Mouse (Mus musculus): ENCODE results near the gene Acap2. TPM values are rescaled to one million over a fixed set of nuclear protein-coding genes. Genes with fewer than 3 reads are reported as not detected.

The Acap2 gene
- total RNA-seq, 2 experiments from 2014 or later: 30.7 to 39.4 TPM

DNA sequence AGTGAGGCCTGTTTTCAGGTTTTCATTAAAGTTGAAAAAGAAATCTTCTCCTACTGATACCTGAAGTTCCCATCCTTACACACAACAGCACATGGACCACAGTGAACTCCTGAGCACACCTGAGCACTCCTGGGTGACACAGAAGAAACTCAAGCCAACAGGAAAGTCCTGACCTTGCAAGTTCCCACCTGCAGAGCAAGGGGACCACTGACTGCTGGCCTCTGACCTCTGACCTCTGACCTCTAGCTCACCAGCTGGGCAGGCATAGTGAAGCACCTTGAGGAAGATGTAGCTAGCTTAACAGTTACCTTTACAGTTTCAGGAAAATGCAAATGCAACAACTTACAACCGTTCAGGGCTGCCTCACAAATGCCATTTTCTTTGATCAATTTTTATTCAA lies 101.1 kb downstream of the Acap2 start:
- ATAC-seq (replicated peaks; ENCODE audit: poor library complexity): no peak

DNA sequence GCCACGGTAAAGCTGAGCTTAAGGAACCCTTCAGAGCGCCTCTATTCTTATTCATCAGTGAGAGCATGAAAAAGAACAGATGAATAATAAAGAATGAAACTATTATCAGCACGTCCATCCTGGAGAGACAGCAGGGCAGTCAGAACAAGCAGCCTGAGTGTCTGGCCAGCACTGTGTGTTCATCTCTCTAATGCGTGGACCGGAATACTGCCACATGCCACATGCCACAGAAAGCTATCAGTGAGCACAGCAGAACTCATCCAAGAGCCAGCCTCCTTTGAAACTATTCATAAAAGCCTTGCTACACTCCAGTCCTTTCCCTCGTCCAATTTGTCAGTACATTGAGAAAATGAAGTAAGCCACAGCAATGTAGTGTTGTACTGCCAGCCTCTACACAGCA lies 107.0 kb downstream of the Acap2 start:
- ATAC-seq (replicated peaks; ENCODE audit: poor library complexity): no peak

DNA sequence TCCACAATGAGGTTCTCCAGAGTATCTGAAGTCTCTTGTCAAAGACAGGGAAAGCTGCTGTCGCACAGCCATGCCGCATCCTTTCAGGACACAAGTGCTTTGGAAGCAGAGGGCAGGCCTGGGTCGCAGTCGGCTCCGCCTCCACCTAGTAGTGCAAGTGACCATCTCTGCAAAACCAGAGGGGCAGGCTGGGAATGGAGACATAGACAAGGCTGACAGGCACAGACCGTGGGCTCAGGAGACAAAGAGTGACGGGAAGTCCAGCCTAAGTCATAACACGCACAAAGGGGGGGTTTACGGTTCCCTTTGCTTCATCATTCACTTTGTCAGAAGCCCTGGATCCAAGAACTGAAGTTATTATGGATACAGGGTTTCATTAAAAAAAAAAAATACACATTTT lies 107.9 kb downstream of the Acap2 start:
- ATAC-seq (replicated peaks; ENCODE audit: poor library complexity): no peak

DNA sequence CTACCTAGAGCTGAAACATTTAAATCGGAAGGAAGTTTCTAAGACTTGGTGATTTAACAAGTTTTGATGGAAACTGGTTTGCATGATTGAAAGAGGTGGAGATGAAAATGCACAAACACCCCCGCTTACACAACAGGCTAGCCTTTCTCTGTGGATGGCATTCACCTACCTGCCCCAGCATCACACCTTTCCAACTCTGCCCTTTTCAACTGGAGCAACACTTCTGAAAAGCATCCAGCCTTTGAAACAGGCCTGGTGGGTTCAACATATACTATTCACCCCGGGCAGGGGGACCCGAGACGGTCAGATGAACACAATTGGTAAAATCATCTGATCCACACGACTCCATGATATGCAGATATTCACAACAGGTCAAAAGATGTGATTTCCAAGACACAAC lies 119.2 kb downstream of the Acap2 start:
- no peak for ATAC-seq (replicated peaks; ENCODE audit: poor library complexity)

DNA sequence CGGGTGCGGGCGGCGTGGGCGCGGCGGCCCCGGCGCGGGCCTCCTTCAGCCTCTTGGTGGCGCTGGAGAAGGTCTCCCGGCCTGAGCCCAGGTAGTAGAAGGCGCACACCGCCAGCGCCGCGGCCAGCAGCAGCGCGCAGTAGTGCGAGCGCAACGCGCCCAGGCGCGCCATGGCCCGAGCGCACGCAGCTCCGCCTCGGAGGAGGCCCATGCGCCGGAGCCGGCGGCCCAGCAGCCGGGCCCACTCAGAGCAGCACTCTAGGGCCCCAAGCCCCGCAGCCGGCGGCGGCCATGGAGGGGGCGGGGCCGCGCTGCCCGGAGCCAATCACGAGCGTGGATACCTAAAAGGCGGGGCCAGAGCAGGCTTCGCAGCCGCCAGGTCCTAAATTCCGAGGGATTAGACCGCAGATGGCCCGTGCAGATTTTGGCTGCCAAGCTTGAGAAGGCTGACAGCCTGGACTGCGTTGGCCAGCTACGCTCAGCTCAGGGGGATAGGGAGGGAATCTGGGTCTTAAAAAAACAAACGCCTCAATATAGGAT lies 119.8 kb downstream of the Acap2 start, which contains the start of gene Xxylt1:
Xxylt1 (minus strand) TSS at position 308 of the 540 bp plus-strand sequence.
- peak; percentile 98 for ATAC-seq (replicated peaks; ENCODE audit: poor library complexity)

DNA sequence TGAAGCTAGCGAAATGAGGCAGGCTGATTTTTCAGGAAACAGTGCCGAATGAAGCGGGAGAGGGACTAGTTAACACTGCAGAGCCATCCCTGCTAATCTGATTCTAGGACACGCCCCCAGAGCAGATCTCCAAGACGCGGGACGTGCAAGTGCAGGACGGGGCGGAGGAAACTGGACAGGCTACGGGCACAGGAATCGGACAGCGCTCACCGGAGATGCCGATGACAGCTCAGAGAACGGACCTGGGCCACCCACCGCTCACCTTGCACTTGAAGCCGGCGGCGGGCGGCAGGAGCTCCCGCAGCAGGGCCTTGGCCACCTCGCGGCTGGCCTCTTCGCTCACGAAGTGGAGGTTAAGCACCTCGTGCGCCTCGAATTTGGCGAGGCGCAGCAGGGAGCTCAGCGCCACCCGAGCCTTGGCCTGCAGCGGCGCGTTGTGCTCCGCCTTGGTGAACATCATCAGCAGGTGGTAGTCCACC lies 120.4 kb downstream of the Acap2 start:
- peak; percentile 57 for ATAC-seq (replicated peaks; ENCODE audit: poor library complexity)

DNA sequence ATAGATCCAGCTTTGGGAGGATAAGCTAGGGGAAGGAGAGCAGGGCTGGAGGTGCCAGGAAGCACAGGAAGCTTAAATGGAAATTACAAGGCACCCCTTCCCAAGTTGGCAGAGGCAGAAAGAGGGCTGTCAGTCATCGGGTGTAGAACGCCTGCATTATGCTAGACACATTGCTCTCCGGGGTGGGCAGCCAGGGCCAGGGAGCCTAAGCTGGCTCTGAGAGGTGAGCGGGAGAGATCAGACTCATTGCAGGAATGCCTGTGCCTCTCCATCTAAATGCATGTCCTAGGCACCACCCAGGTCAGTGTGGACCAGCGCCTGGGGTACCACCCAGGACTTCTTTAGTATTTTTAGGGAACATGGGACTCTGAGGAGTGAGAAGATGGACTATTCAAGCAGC lies 123.6 kb downstream of the Acap2 start:
- no peak for ATAC-seq (replicated peaks; ENCODE audit: poor library complexity)

DNA sequence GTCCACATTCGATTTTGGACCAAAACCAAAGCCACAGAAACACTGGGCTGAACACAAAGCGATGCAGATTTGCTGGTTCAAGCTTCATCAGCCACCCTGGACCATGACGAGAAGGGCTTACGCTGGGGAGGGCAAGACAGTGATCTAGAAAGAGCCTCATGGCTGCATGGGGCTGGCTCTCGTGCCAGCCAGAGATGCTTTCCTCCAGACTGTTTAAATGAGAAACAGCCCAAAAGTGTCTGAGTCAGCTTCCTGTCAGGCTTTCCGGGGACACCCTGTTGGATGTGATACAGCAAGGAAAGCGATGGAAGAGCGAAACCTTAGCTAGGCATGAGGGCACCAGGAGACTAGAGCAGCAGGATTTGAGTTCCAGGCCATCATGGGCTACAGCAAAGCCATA lies 124.6 kb downstream of the Acap2 start:
- no peak for ATAC-seq (replicated peaks; ENCODE audit: poor library complexity)

DNA sequence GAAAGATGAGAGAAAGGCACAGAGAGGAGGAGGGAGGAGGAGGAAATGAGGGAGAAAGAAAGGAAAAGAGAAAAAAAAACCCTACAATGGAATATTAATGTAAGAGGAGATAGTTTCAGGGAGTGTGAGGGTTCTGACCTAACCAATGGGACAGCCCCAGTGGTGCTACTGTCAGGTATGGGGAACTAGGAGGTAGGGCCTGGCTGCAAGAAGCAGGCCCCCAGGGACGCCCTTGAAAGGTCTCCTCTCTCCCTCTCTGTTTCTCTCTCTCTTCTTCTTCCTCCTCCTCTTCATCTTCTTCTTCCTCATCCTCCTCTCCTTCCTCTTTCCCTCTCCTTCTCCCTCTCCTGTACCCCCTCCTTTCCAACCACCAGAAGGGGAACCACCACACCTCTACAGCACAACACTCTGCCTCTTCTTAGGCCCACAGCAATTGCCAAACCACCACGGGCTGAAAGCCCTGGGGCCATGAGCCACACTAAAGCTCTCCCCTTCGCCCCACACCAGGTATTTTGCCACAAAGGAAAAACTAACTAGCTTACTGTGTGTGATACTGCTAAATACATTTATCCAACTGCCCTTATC lies 126.6 kb downstream of the Acap2 start:
- no peak for ATAC-seq (replicated peaks; ENCODE audit: poor library complexity)

DNA sequence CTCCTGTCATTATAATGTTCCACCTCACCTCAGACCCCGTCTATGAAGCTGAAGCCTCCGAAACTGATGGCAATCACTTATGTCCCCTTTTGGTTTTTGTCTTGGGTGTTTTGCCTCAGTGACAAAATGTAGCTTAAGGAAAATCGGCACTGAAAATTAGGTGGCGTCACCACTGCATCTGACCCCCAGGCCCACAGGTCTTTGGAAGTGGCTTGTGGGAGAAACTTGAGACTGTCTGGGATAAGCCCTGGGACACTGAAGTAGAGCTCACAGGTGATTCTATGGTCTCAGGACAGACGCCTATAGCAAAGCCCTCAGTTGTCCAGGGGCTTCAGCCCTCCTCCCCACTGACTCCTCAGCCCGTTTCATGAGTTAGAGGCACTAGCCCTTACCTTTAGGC lies 129.3 kb downstream of the Acap2 start:
- no peak for ATAC-seq (replicated peaks; ENCODE audit: poor library complexity)

DNA sequence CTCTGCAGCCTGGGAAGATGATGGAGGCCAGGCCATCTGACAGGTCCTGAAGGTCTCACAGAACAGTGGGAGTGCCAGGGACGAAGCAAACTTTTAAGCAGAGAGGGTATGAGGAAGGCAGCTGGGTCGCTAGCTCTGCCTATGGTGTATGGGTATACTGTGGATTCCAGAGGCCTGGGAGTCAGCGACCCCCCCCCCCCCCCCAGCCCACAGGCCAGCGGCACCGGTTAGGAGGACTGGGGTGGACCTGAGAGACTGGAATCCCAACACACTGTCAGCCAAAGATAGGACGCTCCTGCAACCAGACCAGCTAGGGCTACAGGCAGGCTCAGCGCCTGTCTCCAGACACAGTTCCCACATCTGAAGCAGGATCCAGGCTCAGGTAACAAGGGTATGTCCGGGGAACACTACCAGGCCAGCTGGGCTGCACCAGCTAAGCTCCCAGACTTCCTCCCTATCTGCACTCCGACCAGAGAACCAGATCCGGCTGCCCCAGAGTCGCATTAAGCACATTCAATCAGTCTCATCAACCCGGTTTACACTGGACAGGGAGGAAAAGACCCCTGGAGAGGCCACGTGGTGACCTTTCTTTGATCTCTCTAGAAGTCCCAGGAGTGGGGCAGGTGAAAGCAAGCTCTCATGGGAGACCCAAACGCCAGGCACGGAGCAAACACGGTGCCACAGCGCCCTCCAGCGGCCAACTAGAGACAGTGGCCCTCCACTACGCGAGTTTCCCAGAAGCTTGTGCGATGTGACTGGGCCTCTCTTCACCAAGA lies 130.5 kb downstream of the Acap2 start:
- peak; percentile 85 for ATAC-seq (replicated peaks; ENCODE audit: poor library complexity)

DNA sequence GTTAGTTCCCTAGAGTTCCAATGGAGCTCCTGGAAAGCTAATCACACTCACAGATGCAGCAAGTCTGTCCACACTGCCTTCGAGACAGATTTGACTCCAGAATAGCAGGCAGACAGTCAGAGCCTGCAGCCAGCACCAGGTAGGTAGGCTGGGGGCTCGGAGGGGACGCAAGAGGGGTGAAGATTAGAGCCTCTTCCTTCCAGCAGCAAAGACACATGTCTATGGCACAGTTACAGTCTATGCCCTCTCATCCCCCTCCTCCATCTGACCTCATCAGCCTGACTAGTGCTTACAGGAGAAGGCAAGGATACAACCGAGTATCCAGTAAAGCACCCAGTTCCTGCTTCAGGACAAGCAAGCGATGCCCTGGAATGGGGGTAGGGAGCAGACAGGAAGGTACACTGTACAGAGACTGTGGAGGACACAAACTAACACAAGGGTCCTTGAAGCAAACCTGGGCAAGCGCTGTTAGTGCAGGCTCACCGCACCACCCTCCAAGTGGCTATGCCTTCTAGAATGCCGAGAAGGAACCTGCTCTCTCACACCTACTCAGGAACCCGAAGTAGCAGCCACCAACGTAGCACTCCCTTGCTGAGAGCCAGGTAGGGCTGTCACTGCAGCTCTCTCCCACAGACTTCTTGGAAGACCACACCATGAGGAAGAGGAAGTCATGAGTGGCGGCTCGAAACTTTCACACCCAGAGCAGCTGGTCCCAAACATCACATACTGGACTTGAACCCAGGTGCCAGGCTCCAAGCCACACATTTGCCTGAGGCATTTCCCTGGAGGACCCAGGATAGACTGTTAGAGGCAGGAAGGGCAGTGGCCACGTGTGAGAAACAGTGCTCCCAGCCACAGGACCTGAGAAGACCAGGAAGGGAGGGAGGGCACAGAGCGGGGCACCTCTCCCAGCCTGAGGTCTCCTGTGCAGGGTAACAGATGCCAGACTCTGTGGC lies 131.6 kb downstream of the Acap2 start:
- ATAC-seq (replicated peaks; ENCODE audit: poor library complexity): no peak

DNA sequence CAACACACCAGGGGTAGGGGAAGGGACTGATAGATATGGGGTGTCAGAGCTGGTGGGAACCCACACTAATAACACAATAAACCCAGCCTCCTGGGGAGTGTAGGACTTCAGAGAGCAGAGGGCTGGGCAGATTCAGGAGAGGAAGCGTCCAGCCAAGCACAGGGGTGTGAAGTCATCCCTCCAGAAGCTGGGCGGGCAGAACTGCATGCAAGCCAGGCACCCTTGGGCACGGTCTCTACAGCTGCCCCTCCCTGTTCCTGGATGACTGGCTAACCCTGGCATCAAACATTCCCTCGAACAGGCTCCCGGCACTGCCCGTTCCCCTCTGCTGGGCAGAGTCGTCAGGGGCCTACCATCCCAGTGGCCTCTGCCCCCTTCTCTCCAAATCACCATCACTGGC lies 132.8 kb downstream of the Acap2 start:
- ATAC-seq (replicated peaks; ENCODE audit: poor library complexity): no peak

DNA sequence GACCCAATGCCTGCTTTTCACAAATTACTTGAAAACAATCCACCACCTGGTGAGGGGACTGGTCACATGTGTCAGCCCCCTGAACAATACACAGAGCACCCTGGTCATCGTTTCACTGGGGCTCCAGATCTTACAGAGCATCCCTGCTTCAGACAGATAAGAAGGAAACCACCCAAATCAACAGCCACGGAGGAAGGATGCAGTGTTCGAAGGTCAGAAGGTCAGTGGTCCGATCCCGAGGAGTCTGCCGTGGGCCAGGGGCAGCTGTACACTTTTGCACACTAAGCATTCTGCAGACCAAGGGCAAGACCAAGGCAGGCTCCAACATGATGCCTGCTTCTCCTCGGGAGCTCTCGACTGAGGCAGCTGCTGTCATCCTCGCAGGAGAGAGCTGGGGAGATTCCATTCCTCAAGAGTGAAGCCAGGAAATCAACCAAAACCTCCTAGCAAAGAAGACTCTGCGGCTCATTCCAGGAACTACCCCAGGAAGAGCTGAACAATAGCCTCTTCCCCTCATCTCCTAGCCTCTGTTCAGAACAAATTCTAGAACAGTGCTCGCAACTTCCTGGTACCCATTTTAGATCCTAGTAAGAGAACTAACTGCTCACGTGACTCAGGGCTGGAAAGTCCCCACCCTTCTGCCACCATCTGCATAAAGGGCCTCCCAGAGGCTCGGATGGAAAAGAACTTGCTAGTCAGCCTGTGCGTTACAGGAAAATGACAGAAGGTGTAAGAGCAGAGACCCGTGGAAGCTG lies 134.5 kb downstream of the Acap2 start:
- peak; percentile 53 for ATAC-seq (replicated peaks; ENCODE audit: poor library complexity)

DNA sequence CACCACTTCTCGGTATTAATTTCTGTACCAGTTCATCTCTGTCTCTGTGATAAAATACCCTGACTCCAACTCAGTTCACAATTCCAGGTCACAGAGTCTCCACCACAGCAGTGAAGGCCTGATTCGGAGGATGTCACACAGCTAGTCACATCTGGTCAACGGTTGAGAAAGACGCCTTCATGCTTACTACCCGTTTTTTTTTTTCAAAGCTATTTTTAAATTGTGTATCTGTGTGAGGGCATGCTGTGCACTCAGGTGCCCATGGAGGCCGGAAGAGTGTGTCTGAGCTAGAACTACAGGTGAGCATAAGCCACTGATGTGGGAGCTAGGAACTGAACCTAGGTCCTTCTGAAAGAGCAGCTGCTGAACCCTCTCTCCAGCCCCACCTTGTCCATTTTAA lies 136.3 kb downstream of the Acap2 start:
- ATAC-seq (replicated peaks; ENCODE audit: poor library complexity): 0 out of 2 replicates have a peak, but pooled peaks have one; percentile 23

DNA sequence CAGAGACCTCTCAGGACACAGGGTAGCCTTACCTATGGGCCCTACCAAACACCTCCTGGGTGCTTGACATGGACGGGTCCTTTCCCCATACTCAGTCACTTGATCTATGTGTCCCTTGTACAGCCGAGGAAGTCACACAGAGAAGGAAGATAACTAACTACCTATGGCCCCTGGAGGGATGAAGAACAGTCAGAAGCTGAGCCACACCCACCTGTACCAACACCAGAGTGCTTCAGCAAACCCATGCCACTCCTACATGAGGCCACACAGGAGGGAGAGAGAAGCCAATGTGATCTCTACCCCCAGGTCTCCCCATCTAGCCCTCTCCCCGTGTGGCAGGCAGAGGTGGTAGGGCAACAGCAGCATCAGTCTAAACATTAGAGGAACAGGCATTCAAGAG lies 138.1 kb downstream of the Acap2 start:
- no peak for ATAC-seq (replicated peaks; ENCODE audit: poor library complexity)

DNA sequence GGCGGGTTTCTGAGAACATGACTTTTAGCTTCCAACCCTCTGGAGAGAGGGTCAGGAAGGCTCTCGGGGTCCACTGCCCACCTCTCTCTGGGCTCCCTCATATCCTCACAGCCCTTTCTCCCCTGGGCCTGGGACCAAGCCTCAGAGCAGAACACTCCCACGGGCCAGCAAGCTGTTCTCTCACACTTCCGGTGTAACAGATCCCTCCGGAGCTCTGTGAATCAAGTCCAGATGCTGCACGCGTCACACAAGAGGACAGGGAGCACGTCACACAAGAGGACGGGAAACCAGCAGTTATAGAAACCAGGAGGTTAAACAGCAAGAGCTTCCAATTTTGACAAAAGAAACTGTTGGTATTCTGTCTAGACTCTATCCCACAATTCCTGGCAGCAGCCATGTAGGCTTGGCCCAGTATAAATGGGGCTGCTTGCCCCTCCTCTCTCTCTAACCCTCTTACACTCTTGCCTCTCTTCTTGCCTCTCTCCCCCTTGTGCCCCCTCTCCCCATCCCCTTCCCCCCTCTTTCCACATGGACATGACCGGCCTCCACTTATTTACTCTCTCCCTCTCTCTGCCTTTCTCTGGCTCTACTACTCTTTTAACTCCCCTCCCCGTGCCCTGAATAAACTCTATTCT lies 139.7 kb downstream of the Acap2 start:
- ATAC-seq (replicated peaks; ENCODE audit: poor library complexity): no peak

DNA sequence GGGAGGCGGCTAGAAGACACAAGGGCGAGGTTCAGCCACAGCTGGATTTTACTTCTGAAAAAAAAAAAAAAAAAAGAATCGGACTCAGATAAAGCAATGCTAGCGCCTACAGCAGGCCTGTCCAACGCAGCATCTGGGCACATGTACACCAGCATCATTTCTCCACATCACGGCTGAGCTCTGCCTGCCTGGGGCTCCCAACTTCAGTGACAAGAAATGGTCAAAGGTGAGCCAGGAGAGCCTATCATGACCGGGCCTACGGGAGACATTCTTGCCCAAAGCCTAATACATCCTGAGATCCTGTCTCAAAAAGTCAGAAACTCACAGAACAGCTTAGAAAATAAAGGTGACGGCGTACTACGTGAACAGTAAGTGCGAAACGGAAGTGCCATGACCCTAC lies 140.3 kb downstream of the Acap2 start:
- no peak for ATAC-seq (replicated peaks; ENCODE audit: poor library complexity)

DNA sequence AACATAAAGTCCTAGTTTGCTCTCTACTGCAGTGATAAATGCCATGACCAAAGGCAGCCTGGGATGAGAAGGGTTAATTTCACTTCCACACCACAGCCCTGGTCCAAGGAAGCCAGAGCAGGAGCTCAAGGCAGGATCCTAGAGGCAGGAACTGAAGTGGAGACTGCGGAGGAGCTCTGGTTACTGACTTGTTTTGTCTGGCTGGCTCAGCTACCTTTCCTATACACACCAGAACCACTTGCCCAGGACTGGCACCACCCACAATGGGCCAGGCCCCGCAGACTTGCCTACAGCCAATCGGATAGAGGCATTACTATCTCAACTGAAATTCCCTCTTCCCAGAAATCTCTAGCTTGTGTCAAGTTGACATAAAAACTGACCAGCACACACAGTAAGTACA lies 140.8 kb downstream of the Acap2 start:
- ATAC-seq (replicated peaks; ENCODE audit: poor library complexity): no peak

DNA sequence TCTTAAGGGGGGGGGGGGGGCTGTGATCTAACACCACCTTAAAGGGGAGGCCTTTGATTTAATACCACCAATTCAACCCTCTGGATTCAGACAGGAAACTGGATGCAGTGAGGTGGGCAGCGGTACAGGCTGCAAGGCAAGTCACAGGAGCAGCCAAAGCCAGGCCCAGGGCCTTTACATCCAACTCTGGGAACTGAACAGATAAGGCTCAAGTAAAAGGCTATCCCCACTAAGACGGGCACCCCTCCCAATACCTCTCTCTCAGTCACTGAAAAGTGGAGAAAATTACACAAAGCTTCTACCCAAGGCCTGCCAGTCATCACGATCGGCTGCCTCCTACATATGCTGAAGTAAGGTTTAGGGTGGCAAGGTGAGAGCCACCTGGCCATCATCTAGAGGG lies 141.3 kb downstream of the Acap2 start:
- no peak for ATAC-seq (replicated peaks; ENCODE audit: poor library complexity)
